Mouse (Mus musculus) kidney, adult 9 months (tissue): ENCODE results near the gene Gng12.
A peak's percentile ranks its signal among the peaks of the same experiment; 100 is the strongest.
"Not testable (repeated sequence)": the region's sequence is repeated elsewhere in the genome, so short reads cannot be mapped to it uniquely, and the experiment has no call there.

Experiments
- DNase-seq: peaks from one replicate; pipeline ENCODE4 v3.0.0; 2022

The Gng12 gene

DNA sequence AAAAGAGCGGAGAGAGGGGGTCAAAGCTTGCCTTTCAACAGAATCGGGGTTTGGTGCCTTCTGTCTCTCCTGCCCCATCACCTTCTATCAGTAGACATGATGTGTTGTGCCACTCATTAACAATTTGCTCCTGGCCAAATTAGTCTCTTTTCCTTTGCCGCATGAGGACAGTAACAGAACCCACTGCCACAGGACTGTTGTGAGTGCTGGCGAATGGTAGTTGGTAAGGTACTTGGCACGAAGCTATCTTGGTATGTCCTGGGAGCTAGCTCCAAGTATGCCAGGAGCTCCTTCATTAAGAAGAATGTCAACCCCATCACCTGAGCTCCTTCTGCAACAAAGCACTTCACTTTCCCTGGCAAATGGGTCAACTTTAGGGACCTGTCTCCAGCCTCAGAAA, 134.6 kb downstream of the Gng12 start:
- no peak for DNase-seq

DNA sequence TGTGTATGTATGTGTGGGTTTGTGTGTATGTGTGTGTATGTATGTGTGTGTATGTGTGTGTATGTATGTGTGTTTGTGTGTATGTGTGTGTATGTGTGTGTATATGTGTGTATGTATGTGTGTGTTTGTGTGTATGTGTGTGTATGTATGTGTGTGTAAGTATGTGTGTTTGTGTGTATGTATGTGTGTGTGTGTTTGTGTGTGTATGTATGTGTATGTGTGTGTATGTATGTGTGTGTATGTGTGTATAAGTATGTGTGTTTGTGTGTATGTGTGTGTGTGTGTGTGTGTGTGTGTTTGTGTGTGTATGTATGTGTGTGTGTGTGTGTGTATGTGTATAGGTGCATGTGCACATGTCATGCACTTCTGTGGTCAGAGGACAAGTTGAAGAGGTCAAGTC, 136.4 kb downstream of the Gng12 start:
- not testable (repeated sequence) for DNase-seq

DNA sequence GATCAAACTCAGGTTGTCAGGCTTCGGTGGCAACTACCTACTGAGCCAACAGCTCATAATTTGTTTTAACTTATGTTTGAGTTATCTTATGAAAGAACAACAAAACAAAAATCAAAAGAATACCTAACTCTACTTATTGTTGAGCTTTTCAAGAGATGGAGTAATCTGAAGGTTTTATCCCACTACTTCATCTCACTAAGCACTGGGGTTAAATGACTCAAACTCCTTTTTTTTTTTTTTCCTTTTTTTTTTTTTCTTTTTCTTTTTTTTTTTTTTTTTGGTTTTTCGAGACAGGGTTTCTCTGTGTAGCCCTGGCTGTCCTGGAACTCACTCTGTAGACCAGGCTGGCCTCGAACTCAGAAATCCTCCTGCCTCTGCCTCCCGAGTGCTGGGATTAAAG, 136.8 kb downstream of the Gng12 start:
- DNase-seq: not testable (repeated sequence)

DNA sequence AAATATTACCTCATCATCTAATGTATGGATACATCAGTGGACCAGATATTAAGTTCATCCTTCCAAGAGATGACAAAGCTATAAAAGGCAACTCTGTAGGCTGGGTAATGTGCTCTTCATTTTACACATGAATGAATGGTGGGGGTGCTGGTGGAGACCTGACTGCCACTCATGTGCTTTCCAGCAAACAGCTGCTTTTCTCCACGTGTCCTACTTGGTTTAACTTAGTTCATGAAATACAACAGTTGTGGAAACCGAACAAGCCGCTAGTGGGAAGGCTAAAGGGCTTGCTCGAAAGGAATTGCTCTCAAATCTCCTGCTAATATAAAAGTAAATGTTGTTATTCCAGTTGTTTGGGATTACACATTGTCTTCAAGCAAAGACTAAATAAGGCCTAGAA, 137.4 kb downstream of the Gng12 start:
- no peak for DNase-seq

DNA sequence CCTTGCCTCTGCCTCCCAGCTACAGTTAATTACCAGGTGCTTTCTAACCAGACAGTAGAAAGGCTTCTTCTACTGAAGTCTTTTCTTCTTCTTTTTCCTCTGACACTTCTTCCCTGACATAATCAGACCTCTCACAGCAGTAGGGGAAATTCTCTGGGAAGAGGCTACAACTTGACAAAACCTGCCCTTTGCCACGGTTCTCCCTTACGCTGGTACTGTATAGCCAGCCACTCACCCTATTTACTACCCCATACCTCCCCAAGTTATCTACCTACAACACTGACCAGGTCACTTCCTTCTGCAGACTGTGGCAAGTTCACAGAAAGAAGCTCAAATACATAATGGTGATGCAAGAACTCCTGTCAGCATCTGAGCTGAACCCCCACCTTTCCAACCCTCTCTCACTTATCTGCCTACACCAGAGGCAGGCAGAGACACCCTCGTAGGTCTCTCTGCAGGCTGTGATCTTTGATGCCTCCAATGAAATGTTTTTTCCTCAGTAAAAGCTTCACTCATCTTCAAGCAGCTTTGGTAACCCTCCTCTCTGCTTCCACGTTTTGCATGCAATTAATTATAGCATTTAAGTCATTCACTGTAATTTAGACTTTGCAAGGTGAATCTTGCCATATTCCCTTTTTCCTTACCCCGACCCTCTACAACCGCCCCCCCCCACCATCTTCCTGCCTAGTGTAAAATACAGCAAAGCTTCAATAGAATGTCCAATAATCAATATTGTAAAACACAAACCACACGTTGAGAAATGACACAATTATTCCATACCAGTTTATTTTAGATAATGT, 138.3 kb downstream of the Gng12 start:
- no peak for DNase-seq

DNA sequence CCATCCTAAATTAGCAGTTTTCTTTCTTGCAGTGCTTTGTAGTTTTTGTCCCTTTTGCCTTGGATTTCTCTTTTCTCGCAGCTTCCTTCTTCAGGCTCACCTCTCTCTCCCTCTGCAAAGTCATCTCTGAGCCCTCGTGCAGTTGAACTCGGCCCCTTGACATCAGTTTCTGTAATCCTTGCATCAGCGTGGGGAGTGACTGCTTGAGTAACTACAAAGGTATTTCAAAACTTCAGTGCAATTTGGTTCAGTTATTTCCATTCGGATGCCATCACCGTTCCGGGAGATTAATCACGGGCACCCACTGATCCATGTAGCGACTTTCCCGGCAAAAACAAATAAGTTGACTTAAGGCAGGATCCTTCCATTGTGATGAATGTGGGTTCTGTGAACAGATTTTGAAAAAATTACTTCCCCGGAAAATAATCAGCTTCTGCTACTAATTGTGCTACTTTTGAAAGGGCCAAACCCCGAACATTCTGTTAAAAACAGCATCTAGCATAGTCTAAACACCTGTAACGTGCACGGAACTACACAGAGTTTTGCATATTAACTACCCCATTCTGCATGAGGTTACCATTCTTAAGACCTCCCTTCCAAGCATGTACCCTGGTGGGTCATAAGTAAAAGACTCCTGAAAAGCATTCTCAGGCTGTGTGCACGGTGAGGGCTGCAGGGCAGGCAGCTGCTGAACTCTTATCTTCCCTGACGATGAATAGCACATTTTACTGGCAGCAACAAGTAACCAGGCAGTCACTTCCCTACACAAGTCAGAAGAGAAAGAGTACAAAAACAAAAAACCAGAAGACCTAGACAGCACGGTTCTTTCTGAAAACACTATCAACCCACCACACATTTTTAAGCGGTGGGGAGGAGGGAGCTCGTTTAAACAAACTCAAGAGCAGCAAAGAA, 139.4 kb downstream of the Gng12 start:
- peak; percentile 75 for DNase-seq

DNA sequence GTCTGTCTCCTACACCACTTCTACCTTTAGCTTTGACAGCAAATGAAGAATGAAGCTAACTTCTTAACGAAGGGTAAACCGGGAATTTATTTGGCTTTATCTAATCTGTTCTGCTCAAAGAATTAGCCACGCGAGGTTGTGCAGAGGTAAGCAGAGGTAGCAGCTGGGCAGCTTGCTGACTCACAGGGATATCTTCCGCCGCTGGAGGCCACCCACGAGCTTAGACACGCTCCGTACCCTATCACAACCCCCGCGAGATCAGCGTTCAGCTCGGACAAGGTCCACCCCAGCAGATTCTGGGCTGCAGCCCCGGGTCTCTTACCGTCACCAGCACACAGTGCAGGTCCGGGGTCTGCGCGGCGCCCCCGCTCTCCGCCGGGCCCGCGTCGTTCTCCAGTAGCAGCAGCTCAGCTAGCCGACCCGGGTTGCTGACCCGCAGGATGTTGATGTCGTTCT, 140.2 kb downstream of the Gng12 start:
- peak; percentile 94 for DNase-seq

DNA sequence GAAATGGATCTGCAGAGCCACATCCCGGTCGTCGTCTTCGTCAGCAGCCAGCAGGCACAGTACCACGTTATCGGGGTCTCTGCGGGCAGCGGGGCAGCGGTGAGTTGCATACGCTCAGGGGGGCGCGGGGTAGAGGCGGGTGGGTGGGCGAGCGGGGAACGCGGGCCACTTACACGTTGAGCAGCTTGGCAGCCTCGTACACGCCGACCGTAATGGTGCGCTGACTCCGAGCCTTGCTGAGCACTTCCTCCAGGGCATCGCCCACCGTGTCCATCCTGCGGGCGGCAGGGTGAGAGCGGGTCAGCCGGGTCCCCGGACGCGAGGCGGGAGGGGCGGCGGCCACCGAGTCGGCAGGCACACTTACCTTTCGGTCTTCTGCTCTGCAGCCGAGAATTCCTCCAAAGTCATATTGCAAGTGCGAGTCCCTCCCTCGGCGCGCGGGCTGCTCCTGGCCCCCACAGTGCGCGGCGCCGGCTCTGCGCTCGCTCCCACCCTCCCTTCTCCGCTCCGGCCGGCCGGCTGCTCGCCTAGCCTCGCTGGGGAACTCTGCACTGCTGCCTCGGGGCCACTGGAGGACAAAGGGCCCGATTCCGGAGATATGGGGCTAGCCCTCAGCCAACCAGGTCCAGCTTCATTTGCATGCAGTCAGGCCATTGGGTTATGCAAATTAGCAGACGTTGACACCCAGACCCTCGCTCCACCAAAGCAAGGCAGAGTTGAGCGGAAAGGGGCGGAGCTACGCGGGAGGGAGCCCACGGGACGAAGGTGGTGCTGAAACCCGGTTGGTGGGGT, 140.8 kb downstream of the Gng12 start, which contains the start of gene Gadd45a:
TSS of gene Gadd45a (minus strand) at position 621 of the 792 bp plus-strand sequence.
- DNase-seq: peak; percentile 99

DNA sequence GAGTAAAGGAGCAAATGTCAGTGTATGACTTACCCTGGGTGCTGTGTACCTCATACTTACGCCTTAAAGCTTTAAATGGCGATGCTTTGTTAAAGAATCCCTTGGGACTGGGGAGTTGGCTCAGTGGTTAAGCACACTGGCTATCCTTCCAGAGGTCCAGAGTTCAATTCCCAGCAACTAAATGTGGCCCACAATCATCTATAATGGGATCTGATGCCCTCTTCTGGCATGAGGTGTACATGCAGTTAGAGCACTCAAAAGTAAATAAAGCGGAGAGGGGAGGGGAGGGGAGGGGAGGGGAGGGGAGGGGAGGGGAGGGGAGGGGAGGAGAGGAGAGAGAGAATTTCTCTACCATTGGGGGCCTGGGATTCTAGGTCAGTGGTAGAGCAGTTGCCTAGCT, 142.8 kb downstream of the Gng12 start:
- DNase-seq: no peak

DNA sequence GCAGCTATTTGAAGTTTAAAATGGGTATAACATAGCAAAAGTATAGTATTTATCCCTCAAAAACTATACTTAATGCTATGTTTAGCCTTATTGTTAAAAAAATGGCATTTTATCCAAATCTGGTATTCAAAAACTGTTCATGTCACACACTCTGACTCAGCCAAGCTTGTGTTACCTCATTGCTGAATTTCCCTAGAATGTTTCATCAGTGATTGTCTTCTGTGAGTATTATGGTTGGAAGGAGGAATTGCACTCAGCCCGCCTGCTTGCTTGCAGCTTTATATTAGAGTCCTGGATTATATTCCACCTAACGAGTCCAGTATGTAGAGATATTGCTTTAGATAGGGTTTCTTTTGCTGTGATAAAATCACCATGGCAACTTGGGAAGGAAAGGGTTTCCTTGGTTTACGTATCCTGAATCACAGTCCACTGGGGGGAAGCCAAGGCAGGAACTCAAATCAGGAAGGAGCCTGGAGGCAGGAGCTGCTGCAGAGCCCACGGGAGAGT, 144.8 kb downstream of the Gng12 start:
- DNase-seq: no peak

DNA sequence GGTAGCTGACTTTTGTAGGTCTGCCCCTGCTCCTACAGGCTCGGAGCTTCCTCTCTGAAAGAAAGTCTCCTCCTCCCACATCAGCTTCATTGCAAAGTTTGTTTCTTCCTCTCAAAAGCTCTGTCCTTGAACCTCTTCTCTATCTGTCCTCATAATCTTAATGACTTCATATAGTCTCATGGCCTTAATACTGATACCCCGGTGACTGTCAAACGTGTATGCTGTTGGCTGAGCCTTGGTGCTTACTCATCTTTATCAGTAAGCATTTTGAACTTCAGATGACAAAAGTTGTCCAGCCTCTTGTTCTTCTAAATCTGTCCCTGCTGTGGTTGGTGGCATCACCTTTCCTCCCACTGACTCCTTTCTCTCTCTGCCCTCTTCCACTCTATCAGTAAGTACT, 149.2 kb downstream of the Gng12 start:
- DNase-seq: no peak

DNA sequence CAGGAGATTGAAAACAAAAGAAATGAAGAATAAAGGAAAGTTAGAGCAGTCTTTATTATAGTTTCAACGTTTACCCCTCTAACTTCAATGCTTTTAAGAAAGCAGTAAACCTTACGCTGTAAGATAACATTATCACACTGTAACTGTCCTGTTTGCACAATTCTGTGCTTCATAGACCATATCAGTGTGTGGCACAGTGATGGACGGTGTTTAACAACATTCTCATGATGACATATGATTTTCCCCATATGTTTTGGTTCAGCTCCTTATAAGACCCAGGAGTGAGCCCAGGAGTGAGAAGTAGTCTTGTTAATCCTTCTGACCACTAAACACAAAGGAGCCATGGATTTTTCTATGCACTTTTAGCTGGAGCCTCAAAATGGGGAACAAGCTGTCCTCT, 150.7 kb downstream of the Gng12 start:
- DNase-seq: no peak

DNA sequence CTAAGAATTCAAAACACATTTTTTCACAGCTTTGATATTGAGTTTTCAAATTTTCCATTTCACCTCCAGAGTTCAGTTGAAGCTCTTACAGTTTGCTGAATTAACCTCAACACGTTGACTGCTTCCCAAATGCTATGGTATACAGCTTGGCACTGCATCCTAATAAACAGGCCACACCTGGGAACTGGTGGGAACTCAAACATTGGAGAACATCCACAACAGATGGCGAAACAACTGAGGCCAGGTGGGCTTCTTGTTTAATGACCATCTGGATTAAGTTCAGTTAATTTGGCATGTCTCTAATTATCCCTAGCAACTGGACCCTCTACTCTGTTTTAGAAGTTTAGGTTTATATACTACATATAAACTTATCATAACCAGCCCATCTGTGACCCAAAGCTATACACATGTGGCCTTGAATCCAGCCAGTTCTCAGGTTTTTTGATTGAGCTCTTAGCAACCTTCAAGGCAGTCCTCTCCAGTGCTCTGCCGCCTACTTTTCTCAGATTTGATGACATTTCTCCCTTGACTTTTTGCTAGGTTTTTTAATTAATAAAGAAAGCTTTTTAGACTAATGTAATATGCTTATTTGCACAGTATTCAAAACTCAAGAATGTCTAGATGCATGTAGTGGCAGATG, 152.0 kb downstream of the Gng12 start:
- DNase-seq: no peak

DNA sequence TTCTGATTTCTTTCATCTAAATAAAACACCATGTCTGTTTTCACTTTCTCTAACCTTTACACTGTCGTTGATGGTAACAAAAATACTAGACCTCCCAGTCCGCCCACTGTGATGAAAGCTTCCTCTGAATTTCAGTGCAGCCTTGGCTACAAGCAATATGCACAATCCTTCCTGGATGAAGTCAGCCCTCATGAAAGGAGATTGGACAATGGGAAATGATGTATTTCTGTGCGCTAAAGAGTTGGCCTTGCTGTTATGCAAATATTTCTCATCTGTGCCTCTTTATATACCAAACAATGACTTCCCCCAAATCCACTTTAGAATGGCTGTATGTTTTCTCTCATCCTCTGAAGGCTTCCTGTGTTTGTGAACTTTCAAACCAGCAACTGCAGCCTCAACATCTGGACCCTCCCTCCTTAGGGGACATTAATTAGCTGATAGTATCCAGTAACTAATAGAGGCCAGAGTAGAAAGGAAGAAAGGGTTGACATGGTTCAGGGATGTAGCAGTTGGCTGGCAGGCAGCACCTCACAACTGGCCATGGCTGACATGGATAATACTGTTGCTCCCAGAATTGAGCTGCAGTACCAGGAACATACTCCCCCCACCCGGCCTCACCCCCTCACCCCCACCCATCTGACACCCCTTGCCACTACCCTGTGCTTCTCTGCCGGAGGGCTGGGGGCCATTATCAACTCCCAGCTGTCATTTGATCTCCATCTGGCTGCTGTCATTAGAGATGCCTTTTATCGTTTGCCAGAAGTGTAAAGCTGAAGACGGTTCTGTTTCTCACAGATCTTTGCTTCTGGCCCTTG, 152.9 kb downstream of the Gng12 start:
- no peak for DNase-seq

DNA sequence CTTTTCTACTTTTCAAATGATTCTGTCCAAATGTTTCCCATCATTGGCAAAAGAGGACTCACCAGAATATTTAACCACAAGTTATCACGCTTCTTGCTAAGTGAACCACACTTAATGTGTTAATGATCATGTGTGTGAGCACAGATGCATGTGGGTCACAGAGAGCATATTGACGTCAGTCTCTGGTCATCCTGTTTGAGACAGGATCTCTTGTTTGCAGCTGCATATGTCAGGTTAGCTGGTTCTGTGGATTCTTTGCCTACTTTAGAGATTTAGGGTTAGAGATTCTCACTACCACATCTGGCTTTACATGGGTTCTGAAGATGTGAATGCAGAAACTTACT, 153.5 kb downstream of the Gng12 start:
- DNase-seq: no peak

DNA sequence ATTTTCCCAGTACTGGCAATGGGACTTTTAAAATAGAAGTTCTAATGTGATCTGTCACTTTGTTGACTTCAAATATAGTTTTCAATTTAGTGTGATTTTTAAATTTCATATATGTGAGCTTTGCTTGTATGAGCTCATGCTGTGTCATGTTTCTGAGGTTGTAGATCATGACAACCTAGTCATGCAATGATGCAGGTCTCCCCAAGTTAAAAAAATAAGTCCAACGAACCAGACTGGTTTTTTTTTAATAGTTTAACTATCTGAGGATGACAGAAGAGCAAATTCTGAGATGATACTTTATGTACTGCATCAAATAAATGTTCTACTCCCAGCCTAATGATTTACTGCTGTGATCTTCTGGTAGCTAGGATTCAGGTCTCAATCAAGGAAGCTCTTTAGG, 153.9 kb downstream of the Gng12 start:
- no peak for DNase-seq

DNA sequence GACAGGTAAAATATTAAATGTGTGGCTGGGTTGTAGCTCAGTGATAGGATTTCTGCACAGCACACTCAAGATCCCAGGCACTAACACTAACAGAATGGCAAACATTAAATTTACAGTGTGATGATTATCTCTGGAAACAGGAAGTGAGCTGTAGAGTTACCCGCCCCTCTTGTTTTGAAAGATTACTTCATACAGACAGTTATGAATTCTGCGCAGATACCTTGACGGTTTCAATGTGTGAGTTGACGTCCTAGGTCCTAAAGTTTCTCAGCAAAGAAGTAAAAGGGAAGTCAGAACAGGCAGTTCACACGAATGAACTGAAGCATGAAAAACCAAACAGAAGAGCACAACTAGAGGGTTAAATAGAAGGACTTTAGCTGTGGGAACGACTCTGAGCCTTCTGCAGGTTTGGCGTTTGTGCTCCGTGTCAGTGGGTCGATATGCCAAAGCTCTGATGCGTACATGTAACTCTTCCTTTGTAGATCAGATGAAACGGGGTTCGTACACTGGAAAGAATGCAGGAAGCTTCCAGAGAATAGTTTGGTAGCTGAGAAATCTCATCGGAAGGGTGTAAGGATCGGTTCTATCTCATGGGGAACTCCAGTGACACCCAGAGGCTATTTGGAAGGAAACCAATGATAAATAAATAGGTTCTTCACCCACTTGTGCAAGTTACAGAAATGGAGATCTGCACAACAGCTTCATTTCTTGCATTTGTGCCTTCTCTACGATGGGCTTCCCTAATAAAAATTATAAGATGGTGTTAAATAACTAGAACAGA, 160.1 kb downstream of the Gng12 start:
- no peak for DNase-seq

DNA sequence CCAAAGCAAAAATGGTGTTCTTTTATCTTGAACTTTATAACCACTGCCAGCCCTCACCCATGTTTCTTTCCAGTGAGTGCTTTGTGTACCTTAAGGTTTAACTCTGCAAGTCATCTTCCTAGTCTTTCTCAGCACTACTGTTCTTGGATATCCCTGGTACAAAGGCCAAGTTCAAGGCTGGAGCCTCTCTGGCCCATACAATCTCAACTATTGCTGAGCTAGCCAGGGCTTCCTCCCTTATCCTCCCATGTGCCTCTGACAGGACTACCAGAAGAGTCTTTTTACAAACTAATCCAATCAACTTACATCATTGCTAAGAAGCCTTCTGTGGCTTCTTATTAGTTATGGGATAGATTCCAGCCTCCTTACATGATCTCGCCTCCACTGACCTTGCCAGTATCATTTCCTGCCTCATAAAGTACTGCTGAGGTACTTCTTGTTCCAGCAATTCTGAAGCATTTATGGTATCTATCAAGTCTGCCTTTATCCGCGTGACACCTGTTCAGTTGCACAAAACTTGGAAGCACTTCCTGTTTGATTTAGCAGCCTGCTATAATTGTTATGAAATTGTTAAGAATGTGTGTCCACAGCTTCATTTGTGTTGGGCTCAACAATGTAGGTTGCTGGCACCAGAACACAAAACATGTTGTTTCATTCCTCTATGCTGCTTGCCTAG, 160.8 kb downstream of the Gng12 start:
- peak; percentile 20 for DNase-seq

DNA sequence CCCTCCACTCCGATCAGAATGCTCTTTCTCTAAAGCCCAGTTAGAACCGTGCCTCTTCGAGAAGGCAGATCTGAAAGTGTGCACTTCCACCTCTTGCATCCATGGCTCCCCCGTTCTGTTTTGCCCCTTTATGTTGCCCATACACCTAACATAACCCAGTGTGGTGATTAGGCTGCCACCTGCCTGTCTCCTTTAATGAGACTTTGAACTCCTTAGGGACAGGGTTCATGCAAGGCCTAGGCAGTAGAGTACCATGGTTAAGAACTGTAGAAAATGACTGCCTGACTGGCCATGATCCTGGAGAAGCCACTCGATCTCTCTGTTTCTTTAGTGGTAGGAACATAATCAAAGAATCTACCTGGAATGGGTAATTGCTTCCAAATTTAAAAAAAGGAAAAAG, 161.4 kb downstream of the Gng12 start:
- peak; percentile 20 for DNase-seq
